Mouse (Mus musculus): ENCODE measurements at regions not wholly inside any gene's neighbourhood (a gene's known extent, or its start where the extent isn't known, plus 50 kb on each side); places are given as distances from the start of the nearest gene placed in this dataset.
A peak's percentile ranks its signal among the peaks of the same experiment; 100 is the strongest.
"Not testable (repeated sequence)": the region's sequence is repeated elsewhere in the genome, so short reads cannot be mapped to it uniquely, and the experiment has no call there.

GRCm38 (mm10) chr3:117169740-117170139 is 190.9 kb downstream of the Plppr4 start:
- Histone ChIP-seq H3K4me3 (ENCODE audit: low read depth, low read length) (no peak overlapping the region), H3K9ac (ENCODE audit: low read depth, low read length) (no peak overlapping the region), H3K36me3 (ENCODE audit: control insufficient read depth, insufficient read depth, low read length) (no peaks in the 10 kb centered on the region), H3K4me1 (replicated peaks; ENCODE audit: control insufficient read depth, insufficient read depth, low read length) (no peaks in the 10 kb centered on the region), H3K27me3 (ENCODE audit: control insufficient read depth, insufficient read depth, low read length) (no peaks in the 10 kb centered on the region), H3K4me2 (replicated peaks; ENCODE audit: low read depth, low read length) (no peak overlapping the region), H3K27ac (ENCODE audit: low read depth, low read length) (no peak overlapping the region), H3K9me3 (ENCODE audit: control insufficient read depth, low read length) (no peaks in the 10 kb centered on the region)
- WGBS = 82% methylated on average over 2 of the region's 2 CpGs
- ATAC-seq (ENCODE audit: low FRiP score) (no peak), DNase-seq (ENCODE audit: low spot score) (no peak)

DNA sequence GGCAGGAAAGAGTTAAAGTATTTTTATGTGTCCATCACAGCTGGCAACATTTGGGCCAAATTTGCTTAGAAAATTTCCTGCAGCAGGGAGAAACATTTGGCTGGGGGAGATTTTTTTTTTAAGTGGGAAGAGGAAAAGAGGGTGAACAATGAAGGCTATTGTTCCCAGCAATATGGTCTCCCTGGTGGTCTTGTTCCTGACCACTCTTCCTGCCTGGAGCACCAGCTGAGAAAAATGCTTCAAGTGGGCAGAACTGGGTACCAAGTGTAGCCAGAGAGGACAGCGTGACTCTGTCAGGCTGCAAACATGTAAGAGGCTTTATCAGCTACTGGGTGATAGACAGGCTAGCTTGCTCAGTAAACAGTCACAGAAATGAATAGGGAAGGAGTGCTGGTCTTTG is 194.3 kb upstream of the Palmd start:
- peak; percentile 5 for DNase-seq (ENCODE audit: low spot score)
- Histone ChIP-seq H3K9me3 (ENCODE audit: control insufficient read depth, low read length) (no peaks in the 10 kb centered on the region), H3K27ac (ENCODE audit: low read depth, low read length) (no peak overlapping the region), H3K4me3 (ENCODE audit: low read depth, low read length) (no peak overlapping the region), H3K36me3 (ENCODE audit: control insufficient read depth, insufficient read depth, low read length) (no peaks in the 10 kb centered on the region), H3K4me1 (replicated peaks; ENCODE audit: control insufficient read depth, insufficient read depth, low read length) (no peaks in the 10 kb centered on the region), H3K9ac (ENCODE audit: low read depth, low read length) (no peak overlapping the region), H3K4me2 (replicated peaks; ENCODE audit: low read depth, low read length) (no peak overlapping the region), H3K27me3 (ENCODE audit: control insufficient read depth, insufficient read depth, low read length) (no peaks in the 10 kb centered on the region)
- no peak for ATAC-seq (ENCODE audit: low FRiP score)
- WGBS = 48% methylated on average over 1 of the region's 1 CpGs

DNA sequence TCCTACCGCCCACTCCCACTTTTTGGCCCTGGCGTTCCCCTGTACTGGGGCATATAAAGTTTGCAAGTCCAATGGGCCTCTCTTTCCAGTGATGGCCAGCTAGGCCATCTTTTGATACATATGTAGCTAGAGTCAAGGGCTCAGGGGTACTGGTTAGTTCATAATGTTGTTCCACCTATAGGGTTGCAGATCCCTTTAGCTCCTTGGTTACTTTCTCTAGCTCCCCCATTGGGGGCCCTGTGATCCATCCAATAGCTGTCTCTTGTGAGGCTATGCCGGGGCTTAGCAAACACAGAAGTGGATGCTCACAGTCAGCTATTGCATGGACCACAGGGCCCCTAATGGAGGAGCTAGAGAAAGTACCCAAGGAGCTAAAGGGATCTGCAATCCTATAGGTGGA is 191.9 kb upstream of the Palmd start:
- H3K36me3 ChIP-seq (ENCODE audit: control insufficient read depth, insufficient read depth, low read length); H3K27me3 ChIP-seq (ENCODE audit: control insufficient read depth, insufficient read depth, low read length); H3K9ac ChIP-seq (ENCODE audit: low read depth, low read length); H3K4me2 ChIP-seq (replicated peaks; ENCODE audit: low read depth, low read length); H3K4me3 ChIP-seq (ENCODE audit: low read depth, low read length); H3K27ac ChIP-seq (ENCODE audit: low read depth, low read length); H3K4me1 ChIP-seq (replicated peaks; ENCODE audit: control insufficient read depth, insufficient read depth, low read length); H3K9me3 ChIP-seq (ENCODE audit: control insufficient read depth, low read length); ATAC-seq (ENCODE audit: low FRiP score): not testable (repeated sequence)
- peak; percentile 57 for DNase-seq (ENCODE audit: low spot score)
- 88% methylated on average over 3 of the region's 3 CpGs for WGBS

- Histone ChIP-seq H3K9me3 (ENCODE audit: control insufficient read depth, low read length) (no peaks in the 10 kb centered on the region), H3K27me3 (ENCODE audit: control insufficient read depth, insufficient read depth, low read length) (no peaks in the 10 kb centered on the region), H3K27ac (ENCODE audit: low read depth, low read length) (no peak overlapping the region), H3K9ac (ENCODE audit: low read depth, low read length) (no peak overlapping the region), H3K36me3 (ENCODE audit: control insufficient read depth, insufficient read depth, low read length) (no peaks in the 10 kb centered on the region), H3K4me1 (replicated peaks; ENCODE audit: control insufficient read depth, insufficient read depth, low read length) (no peaks in the 10 kb centered on the region), H3K4me3 (ENCODE audit: low read depth, low read length) (no peak overlapping the region), H3K4me2 (replicated peaks; ENCODE audit: low read depth, low read length) (no peak overlapping the region)
- ATAC-seq (ENCODE audit: low FRiP score) = 0 out of 2 replicates have a peak, but pooled peaks have one; percentile 40
- no peak for DNase-seq (ENCODE audit: low spot score)
- 86% methylated on average over 6 of the region's 6 CpGs for WGBS
Measured at GRCm38 (mm10) chr3:117155274-117155673, 186.5 kb upstream of the Palmd start.

GRCm38 (mm10) chr3:117153011-117153473 is 184.3 kb upstream of the Palmd start:
- no peaks in the 10 kb centered on the region for H3K9me3 ChIP-seq (ENCODE audit: control insufficient read depth, low read length)
- H3K27ac ChIP-seq (ENCODE audit: low read depth, low read length) = no peak overlapping the region
- H3K27me3 ChIP-seq (ENCODE audit: control insufficient read depth, insufficient read depth, low read length) = no peaks in the 10 kb centered on the region
- H3K4me1 ChIP-seq (replicated peaks; ENCODE audit: control insufficient read depth, insufficient read depth, low read length) = no peaks in the 10 kb centered on the region
- WGBS = 84% methylated on average over 2 of the region's 2 CpGs
- H3K9ac ChIP-seq (ENCODE audit: low read depth, low read length) = no peak overlapping the region
- DNase-seq (ENCODE audit: low spot score) (no peak), ATAC-seq (ENCODE audit: low FRiP score) (no peak)
- H3K36me3 ChIP-seq (ENCODE audit: control insufficient read depth, insufficient read depth, low read length) = no peaks in the 10 kb centered on the region
- no peak overlapping the region for H3K4me3 ChIP-seq (ENCODE audit: low read depth, low read length)
- H3K4me2 ChIP-seq (replicated peaks; ENCODE audit: low read depth, low read length) = no peak overlapping the region

DNA sequence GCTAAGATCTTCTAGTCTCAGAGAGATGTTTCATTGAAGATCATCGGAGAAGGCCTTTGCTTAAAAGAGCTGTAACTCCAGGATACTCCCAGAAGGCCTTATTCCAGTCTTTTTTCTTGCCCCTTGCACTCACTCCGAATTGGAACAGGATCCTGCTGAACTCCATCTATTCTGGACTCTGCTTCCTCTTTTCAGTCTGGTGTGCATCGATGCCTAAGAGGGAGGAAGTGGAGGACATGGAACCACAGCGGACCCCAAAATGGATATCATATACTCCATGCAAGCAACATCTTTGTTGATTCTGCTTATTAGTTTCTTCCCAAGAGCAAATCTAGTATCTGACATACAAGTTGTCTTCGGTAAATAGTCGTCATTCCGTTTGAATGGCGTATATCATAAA is 183.6 kb upstream of the Palmd start:
- ATAC-seq (ENCODE audit: low FRiP score) = no peak
- Histone ChIP-seq H3K4me3 (ENCODE audit: low read depth, low read length) (no peak overlapping the region), H3K4me1 (replicated peaks; ENCODE audit: control insufficient read depth, insufficient read depth, low read length) (no peaks in the 10 kb centered on the region), H3K27me3 (ENCODE audit: control insufficient read depth, insufficient read depth, low read length) (no peaks in the 10 kb centered on the region), H3K9ac (ENCODE audit: low read depth, low read length) (no peak overlapping the region), H3K4me2 (replicated peaks; ENCODE audit: low read depth, low read length) (no peak overlapping the region), H3K9me3 (ENCODE audit: control insufficient read depth, low read length) (no peaks in the 10 kb centered on the region), H3K36me3 (ENCODE audit: control insufficient read depth, insufficient read depth, low read length) (no peaks in the 10 kb centered on the region), H3K27ac (ENCODE audit: low read depth, low read length) (no peak overlapping the region)
- DNase-seq (ENCODE audit: low spot score) = no peak
- 90% methylated on average over 8 of the region's 8 CpGs for WGBS

DNA sequence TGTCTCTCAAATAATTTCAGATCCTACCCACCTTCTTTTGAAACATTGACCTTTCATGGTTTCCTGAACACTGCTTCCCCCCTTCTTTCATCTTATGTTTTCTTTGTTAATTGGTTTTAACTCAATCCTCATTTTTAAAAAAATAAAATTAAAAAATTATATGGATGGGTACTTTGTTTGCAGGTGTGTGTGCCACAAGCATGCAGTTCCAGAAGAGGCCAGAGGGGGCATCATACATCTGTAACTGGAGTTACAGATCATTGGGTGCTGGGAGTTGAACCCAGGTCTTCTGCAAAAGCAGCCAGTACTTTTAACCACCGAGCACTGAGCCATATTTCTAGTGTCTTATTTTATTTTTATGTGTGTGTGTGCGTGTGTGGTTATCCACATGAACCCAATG is 178.6 kb upstream of the Palmd start:
- ATAC-seq (ENCODE audit: low FRiP score) (no peak), DNase-seq (ENCODE audit: low spot score) (no peak)
- Histone ChIP-seq H3K4me3 (ENCODE audit: low read depth, low read length) (no peak overlapping the region), H3K4me1 (replicated peaks; ENCODE audit: control insufficient read depth, insufficient read depth, low read length) (no peaks in the 10 kb centered on the region), H3K27me3 (ENCODE audit: control insufficient read depth, insufficient read depth, low read length) (no peaks in the 10 kb centered on the region), H3K9ac (ENCODE audit: low read depth, low read length) (no peak overlapping the region), H3K36me3 (ENCODE audit: control insufficient read depth, insufficient read depth, low read length) (no peaks in the 10 kb centered on the region), H3K4me2 (replicated peaks; ENCODE audit: low read depth, low read length) (no peak overlapping the region), H3K9me3 (ENCODE audit: control insufficient read depth, low read length) (no peaks in the 10 kb centered on the region), H3K27ac (ENCODE audit: low read depth, low read length) (no peak overlapping the region)
- 83% methylated on average over 2 of the region's 2 CpGs for WGBS

- Histone ChIP-seq H3K27me3 (ENCODE audit: control insufficient read depth, insufficient read depth, low read length) (no peaks in the 10 kb centered on the region), H3K9ac (ENCODE audit: low read depth, low read length) (no peak overlapping the region), H3K4me2 (replicated peaks; ENCODE audit: low read depth, low read length) (no peak overlapping the region), H3K9me3 (ENCODE audit: control insufficient read depth, low read length) (no peaks in the 10 kb centered on the region), H3K4me1 (replicated peaks; ENCODE audit: control insufficient read depth, insufficient read depth, low read length) (no peaks in the 10 kb centered on the region), H3K27ac (ENCODE audit: low read depth, low read length) (no peak overlapping the region), H3K4me3 (ENCODE audit: low read depth, low read length) (no peak overlapping the region), H3K36me3 (ENCODE audit: control insufficient read depth, insufficient read depth, low read length) (no peaks in the 10 kb centered on the region)
- ATAC-seq (ENCODE audit: low FRiP score) (no peak), DNase-seq (ENCODE audit: low spot score) (no peak)
- 85% methylated on average over 2 of the region's 2 CpGs for WGBS
Measured at GRCm38 (mm10) chr3:117139835-117140234, 171.0 kb upstream of the Palmd start.

- H3K27me3 ChIP-seq (ENCODE audit: control insufficient read depth, insufficient read depth, low read length) = no peaks in the 10 kb centered on the region
- no peaks in the 10 kb centered on the region for H3K36me3 ChIP-seq (ENCODE audit: control insufficient read depth, insufficient read depth, low read length)
- H3K4me1 ChIP-seq (replicated peaks; ENCODE audit: control insufficient read depth, insufficient read depth, low read length) = no peaks in the 10 kb centered on the region
- H3K4me2 ChIP-seq (replicated peaks; ENCODE audit: low read depth, low read length) = no peak overlapping the region
- no peak overlapping the region for H3K4me3 ChIP-seq (ENCODE audit: low read depth, low read length)
- no peaks in the 10 kb centered on the region for H3K9me3 ChIP-seq (ENCODE audit: control insufficient read depth, low read length)
- no peak overlapping the region for H3K27ac ChIP-seq (ENCODE audit: low read depth, low read length)
- no peak overlapping the region for H3K9ac ChIP-seq (ENCODE audit: low read depth, low read length)
- no peak for DNase-seq (ENCODE audit: low spot score)
- no peak for ATAC-seq (ENCODE audit: low FRiP score)
- 78% methylated on average over 7 of the region's 7 CpGs for WGBS
Measured at GRCm38 (mm10) chr3:117138720-117139119, 169.9 kb upstream of the Palmd start.

Data from hindbrain, embryonic 11.5 days (tissue).